Mouse (Mus musculus): ENCODE measurements around the gene Slc39a9. TPM values are rescaled to one million over a fixed set of nuclear protein-coding genes. Genes with fewer than 3 reads are reported as not detected.
A peak's percentile ranks its signal among the peaks of the same experiment; 100 is the strongest.

Slc39a9 gene
- total and polyA plus RNA-seq, 2 experiments from 2014 or later, result 11.4 to 15.6 TPM

DNA sequence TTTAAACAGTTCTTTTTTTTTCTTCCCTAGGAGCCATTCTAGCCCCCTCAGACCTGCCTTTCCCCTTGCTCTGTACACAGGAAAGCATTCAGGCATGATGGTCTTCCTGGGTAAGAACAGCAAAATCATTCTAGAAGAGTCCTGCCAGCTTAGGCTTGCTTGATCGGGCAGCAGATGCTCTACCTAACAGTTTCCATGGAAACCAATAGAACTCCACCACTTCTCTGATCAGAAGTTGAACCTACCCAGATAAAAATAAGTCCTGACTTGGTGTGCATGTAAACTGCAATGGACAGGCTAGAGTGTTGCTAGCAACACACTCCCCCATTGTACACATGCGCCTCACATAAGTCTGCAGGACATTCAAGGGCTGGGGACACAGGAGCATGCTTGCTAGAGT, 39.5 kb upstream of the Slc39a9 start:
- ATAC-seq (ENCODE audit: insufficient read depth, low read depth) (no peak), DNase-seq (ENCODE audit: low spot score) (no peak)
- 98% methylated on average over 2 of the region's 2 CpGs for WGBS
- Histone ChIP-seq H3K36me3 (replicated peaks; ENCODE audit: control insufficient read depth, insufficient read depth, low read length) (no peaks in the 10 kb centered on the region), H3K4me3 (ENCODE audit: low read depth, low read length) (no peak overlapping the region), H3K9me3 (replicated peaks; ENCODE audit: control insufficient read depth, low read length) (no peaks in the 10 kb centered on the region), H3K27ac (ENCODE audit: low read depth) (peak overlapping the region; percentile 54; the same call in 1 of the 2 replicates), H3K4me1 (ENCODE audit: control insufficient read depth, insufficient read depth) (peaks cover 31% of the 10 kb centered on the region), H3K9ac (replicated peaks; ENCODE audit: low read depth, low read length) (no peak overlapping the region), H3K27me3 (ENCODE audit: control insufficient read depth, insufficient read depth, low read length) (no peaks in the 10 kb centered on the region), H3K4me2 (ENCODE audit: low read depth, low read length) (no peak overlapping the region)
- TF ChIP-seq CTCF (IDR thresholded peaks at IDR 0.05; ENCODE audit: low read depth), result no peak
- no peak for TF ChIP-seq EP300 (IDR thresholded peaks at IDR 0.05; ENCODE audit: low read depth)

DNA sequence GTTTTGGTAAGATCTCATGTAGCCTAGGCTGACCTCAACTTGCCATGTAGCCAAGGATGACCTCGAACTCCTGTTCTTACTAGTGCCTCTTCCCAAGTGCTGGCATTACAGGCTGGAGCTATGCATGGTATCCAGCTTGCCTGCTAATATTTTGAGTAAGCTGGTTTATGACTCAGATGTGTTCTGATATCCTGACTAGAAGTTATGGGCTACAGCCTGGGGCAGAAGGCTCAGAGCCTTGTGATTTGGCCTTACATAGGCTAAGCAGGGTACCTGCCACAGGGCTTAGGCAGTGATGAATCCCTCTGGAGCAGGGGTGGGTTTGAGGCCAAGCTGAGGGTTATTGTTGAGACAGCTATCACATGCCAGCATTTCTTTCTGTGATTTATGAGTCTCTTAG, 35.1 kb upstream of the Slc39a9 start:
- TF ChIP-seq EP300 (IDR thresholded peaks at IDR 0.05; ENCODE audit: low read depth), result no peak
- no peak for TF ChIP-seq CTCF (IDR thresholded peaks at IDR 0.05; ENCODE audit: low read depth)
- H3K4me1 ChIP-seq (ENCODE audit: control insufficient read depth, insufficient read depth), result peaks cover 18% of the 10 kb centered on the region
- H3K36me3 ChIP-seq (replicated peaks; ENCODE audit: control insufficient read depth, insufficient read depth, low read length), result no peaks in the 10 kb centered on the region
- ATAC-seq (ENCODE audit: insufficient read depth, low read depth) (no peak), DNase-seq (ENCODE audit: low spot score) (no peak)
- no peaks in the 10 kb centered on the region for H3K9me3 ChIP-seq (replicated peaks; ENCODE audit: control insufficient read depth, low read length)
- H3K4me3 ChIP-seq (ENCODE audit: low read depth, low read length), result no peak overlapping the region
- H3K27me3 ChIP-seq (ENCODE audit: control insufficient read depth, insufficient read depth, low read length), result no peaks in the 10 kb centered on the region
- H3K9ac ChIP-seq (replicated peaks; ENCODE audit: low read depth, low read length), result no peak overlapping the region
- H3K4me2 ChIP-seq (ENCODE audit: low read depth, low read length), result no peak overlapping the region
- no peak overlapping the region for H3K27ac ChIP-seq (ENCODE audit: low read depth)
- 84% methylated on average over 1 of the region's 1 CpGs for WGBS

DNA sequence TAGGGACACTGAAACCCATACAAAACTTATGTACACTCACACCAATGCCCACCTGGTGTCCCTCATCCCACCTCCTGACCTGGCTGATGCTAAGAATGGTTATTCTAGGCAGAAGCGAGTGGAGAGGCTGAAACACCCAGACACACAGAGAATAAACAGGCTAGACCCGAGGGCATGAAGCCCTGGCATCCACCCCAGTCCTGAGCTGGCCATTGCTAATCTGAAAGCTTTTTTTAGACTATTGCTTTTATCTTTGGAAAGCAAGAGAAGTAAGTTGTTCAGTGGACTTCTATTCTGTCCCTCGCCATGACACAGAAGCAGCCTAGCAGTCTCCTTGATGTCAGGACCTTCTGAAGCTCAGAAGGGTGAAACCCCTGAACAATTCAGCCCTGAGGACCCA, 33.8 kb upstream of the Slc39a9 start:
- DNase-seq (ENCODE audit: low spot score), result peak; percentile 79
- Histone ChIP-seq H3K27me3 (ENCODE audit: control insufficient read depth, insufficient read depth, low read length) (no peaks in the 10 kb centered on the region), H3K4me2 (ENCODE audit: low read depth, low read length) (no peak overlapping the region), H3K27ac (ENCODE audit: low read depth) (peak overlapping the region; percentile 81), H3K4me1 (ENCODE audit: control insufficient read depth, insufficient read depth) (peaks cover 8% of the 10 kb centered on the region), H3K4me3 (ENCODE audit: low read depth, low read length) (no peak overlapping the region), H3K36me3 (replicated peaks; ENCODE audit: control insufficient read depth, insufficient read depth, low read length) (no peaks in the 10 kb centered on the region), H3K9ac (replicated peaks; ENCODE audit: low read depth, low read length) (no peak overlapping the region), H3K9me3 (replicated peaks; ENCODE audit: control insufficient read depth, low read length) (no peaks in the 10 kb centered on the region)
- ATAC-seq (ENCODE audit: insufficient read depth, low read depth), result peak; percentile 83
- whole genome bisulfite sequencing, result 21% methylated on average over 3 of the region's 3 CpGs
- TF ChIP-seq EP300 (IDR thresholded peaks at IDR 0.05; ENCODE audit: low read depth) (peak; percentile 26; the same call in 1 of the 2 replicates), CTCF (IDR thresholded peaks at IDR 0.05; ENCODE audit: low read depth) (no peak)

DNA sequence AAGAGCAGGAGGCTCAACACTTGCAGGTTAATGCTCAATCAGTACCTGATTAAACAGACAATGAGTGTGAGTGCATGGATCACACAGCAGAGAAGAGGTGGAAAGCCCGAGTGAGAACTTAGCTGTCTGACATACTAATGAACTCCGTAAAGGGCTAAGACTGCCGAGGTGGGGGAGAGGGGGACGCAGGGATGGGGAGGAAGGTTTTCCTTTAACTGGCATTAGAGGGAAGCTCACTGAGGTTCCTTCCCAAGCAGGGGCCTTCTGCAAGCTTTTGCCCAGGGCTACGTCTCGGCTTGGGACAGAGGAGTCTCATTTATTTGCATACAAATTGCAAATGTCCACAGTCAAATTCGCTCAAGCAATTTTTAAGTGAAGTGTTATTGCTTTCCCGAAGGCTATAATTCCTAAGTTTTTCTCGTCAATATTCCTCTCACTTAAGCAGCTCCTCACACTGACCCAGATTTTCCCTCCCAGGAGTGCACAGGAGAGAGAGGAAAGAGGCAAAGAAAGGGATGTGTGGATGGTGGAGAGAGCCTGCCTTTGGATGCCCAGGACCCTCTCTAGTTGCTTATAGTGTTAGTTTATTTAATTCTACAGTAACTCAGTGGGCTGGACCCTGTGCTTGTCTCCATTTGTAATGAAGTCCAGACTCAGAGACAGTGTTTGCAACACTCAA, 31.4 kb upstream of the Slc39a9 start:
- TF ChIP-seq CTCF (IDR thresholded peaks at IDR 0.05; ENCODE audit: low read depth), result no peak
- no peak for TF ChIP-seq EP300 (IDR thresholded peaks at IDR 0.05; ENCODE audit: low read depth)
- no peaks in the 10 kb centered on the region for H3K9me3 ChIP-seq (replicated peaks; ENCODE audit: control insufficient read depth, low read length)
- H3K4me3 ChIP-seq (ENCODE audit: low read depth, low read length), result no peak overlapping the region
- no peak overlapping the region for H3K4me2 ChIP-seq (ENCODE audit: low read depth, low read length)
- no peak for ATAC-seq (ENCODE audit: insufficient read depth, low read depth)
- H3K4me1 ChIP-seq (ENCODE audit: control insufficient read depth, insufficient read depth), result peaks cover 8% of the 10 kb centered on the region
- no peak for DNase-seq (ENCODE audit: low spot score)
- H3K27ac ChIP-seq (ENCODE audit: low read depth), result no peak overlapping the region
- H3K9ac ChIP-seq (replicated peaks; ENCODE audit: low read depth, low read length), result no peak overlapping the region
- H3K27me3 ChIP-seq (ENCODE audit: control insufficient read depth, insufficient read depth, low read length), result no peaks in the 10 kb centered on the region
- no peaks in the 10 kb centered on the region for H3K36me3 ChIP-seq (replicated peaks; ENCODE audit: control insufficient read depth, insufficient read depth, low read length)
- WGBS, result 84% methylated on average over 9 of the region's 9 CpGs

DNA sequence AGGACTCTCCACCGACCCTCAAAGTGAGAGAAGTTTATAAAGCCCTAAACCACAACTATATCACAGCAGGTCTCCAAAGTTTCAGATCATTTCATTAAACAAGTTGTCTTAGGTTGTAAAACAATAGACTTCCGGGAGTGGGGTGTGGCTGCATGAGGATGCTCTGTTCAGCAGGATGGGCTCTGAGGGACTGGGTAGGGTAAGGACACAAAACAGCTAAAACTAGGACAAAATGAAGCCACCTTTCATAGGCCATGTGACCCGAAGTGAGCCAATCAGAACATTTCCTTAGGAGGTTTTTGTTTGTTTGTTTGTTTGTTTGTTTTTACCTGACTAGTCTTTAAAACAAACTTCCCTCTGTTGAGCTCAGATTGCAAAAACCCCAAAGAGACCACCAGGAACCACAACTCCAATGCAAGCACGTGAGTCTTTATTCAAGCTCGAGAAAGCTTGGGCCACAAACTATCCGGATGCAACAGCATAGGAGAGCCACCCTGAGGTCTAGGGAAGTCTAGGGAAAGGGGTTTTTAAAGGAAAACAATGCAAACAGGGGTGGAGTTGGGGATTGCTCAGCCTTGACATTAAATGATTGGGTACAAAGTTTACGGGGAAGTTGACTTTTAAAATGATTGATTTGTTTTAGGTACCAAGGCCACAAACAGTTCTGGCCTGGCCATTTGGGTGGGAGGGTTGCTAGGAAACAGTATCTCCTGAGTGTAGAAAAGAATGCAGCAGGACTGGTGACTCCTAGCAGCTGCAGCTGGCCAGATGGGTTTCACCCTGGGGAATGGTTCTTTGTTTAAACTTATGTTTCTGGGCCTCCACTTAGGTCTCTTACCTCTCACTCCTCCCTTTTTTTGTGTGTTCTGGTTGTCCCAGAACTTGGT, 28.1 kb upstream of the Slc39a9 start:
- TF ChIP-seq CTCF (IDR thresholded peaks at IDR 0.05; ENCODE audit: low read depth) (no peak), EP300 (IDR thresholded peaks at IDR 0.05; ENCODE audit: low read depth) (no peak)
- WGBS, result 49% methylated on average over 7 of the region's 7 CpGs
- DNase-seq (ENCODE audit: low spot score) (no peak), ATAC-seq (ENCODE audit: insufficient read depth, low read depth) (no peak)
- H3K36me3 ChIP-seq (replicated peaks; ENCODE audit: control insufficient read depth, insufficient read depth, low read length), result no peaks in the 10 kb centered on the region
- H3K27me3 ChIP-seq (ENCODE audit: control insufficient read depth, insufficient read depth, low read length), result no peaks in the 10 kb centered on the region
- no peak overlapping the region for H3K4me2 ChIP-seq (ENCODE audit: low read depth, low read length)
- H3K9ac ChIP-seq (replicated peaks; ENCODE audit: low read depth, low read length), result no peak overlapping the region
- H3K4me3 ChIP-seq (ENCODE audit: low read depth, low read length), result no peak overlapping the region
- no peak overlapping the region for H3K27ac ChIP-seq (ENCODE audit: low read depth)
- no peaks in the 10 kb centered on the region for H3K9me3 ChIP-seq (replicated peaks; ENCODE audit: control insufficient read depth, low read length)
- H3K4me1 ChIP-seq (ENCODE audit: control insufficient read depth, insufficient read depth), result peaks cover 3% of the 10 kb centered on the region; the same call in 1 of the 2 replicates

All from heart, postnatal 0 days (tissue).